Mouse (Mus musculus) mouse embryonic stem cell (cell line): ENCODE results near the gene Atp6v1g1.

Source experiments
- in situ Hi-C, 2 experiments: fragments of 300-500 bp; cut with MboI; formaldehyde crosslinking; loops; 1 replicate in 1 of 2; 3 replicates in 1 of 2; pipeline ENCODE4 v1.14.3; 2019 to 2020; ENCODE audit warnings: low sequenced_read_pairs in 2 of 2, low pct_unique_long_range_greater_than_20kb in 1 of 2, mixed read lengths in 1 of 2; ENCODE audit not compliant: unreplicated experiment in 1 of 2

Atp6v1g1 gene

DNA sequence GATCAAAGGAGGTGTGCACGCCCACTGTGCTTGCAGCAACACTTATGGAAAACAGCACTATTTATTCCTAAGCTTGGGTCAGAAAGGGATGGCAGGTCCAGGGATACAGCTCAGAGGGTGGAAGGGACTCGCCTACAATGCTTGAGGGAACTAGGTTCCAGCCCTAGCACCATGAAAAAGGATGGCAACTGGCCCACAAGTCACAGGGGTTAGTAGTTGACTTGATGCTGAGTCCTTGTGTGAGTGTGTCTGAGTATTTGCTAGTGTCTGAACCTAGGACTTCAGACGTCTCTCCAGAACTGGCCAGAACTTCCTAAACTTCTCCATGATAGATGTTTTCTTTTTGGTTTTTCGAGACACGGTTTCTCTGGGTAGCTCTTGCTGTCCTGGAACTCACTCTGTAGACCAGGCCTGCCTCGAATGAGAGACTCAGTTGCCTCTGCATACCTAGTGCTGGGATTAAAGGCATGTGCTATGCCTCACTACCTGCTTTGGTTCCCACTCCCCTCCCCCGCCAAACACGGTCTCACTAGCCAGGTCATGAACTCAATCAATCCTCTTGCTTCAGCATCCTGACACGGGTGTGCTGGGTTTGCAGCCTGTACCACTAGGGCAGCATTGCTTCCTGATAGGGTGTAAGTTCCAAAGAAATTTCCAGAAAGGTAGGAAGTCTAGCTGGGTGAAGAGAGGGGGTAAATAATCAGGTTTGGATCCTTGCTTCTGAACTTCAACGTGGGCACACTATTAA is 652 bp upstream of the Atp6v1g1 start:
- in situ Hi-C loops, result no loop called here

- in situ Hi-C loops, result no loop called here
Observed at GRCm38 (mm10) chr4:63545231-63545958, 823 bp downstream of the Atp6v1g1 start.

DNA sequence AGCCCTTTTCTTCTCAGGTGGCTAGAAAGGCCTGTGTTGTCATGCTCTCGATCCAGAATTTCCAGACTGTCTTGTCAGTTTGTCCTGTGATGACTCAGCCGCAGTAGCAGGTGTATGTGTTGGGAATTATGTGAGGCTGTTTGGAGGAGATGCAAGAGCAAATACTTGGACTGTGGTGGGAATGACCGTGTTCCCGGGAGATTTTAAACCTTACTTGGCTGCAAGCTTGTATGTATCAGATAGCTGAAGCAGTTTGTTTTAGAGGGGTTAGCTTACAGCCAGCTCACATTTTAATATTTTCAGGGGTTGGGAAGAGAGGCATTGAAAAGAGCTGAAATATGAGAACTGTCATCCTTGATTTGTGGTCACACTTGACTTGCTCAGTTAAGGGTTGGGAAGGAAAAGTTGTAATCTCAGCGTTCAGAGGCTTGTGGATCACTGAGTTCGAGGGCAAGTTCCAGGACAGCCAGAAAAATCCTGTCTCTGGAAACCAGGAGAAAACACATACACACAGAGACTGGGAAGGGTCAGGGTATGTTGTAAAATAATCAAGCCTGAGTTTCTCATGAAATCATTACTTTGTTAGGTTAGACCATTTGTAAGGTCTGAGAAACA is 2.0 kb downstream of the Atp6v1g1 start:
- in situ Hi-C loops, result no loop called here

GRCm38 (mm10) chr4:63547799-63548198 is 3.2 kb downstream of the Atp6v1g1 start:
- in situ Hi-C loops, result no loop called here

DNA sequence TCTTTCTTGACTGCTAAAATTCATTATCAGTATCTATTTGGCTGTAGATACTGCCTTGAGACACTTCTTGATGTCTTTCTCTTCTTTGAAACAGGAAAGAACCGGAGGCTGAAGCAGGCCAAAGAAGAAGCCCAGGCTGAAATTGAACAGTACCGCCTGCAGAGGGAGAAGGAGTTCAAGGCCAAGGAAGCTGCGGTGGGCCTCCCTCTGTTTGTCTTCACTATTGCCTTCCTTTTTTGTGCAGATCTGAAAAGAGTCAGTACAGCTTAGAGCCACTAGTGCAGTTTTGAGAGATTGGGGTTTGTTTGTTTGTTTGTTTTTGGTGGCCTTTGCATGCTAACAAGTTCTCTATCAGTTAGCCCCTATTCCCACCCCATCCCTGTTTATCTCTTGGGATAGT is 3.9 kb downstream of the Atp6v1g1 start:
- in situ Hi-C loops, result no loop called here

GRCm38 (mm10) chr4:63550908-63551307 is 6.3 kb downstream of the Atp6v1g1 start:
- in situ Hi-C loops, result no loop called here

DNA sequence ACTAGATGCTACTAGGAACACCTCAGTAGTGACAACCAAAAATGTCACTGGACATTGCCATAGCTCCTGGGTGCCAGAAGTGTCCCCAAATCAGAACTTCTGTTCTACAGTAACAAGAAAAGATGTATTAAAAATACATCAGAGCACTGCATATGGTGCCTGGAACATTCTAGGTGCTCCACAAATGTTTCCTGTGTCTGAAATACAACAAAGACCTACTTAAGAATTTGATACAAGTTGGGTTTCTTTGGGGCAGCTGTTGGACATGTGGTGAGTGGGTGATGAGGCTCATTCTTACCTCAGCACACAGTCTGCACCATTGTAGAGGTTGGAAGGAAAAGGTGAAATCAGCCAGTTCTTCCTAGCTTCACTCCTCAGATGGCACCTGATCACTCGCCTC is 8.3 kb downstream of the Atp6v1g1 start:
- in situ Hi-C loops, result no loop called here

DNA sequence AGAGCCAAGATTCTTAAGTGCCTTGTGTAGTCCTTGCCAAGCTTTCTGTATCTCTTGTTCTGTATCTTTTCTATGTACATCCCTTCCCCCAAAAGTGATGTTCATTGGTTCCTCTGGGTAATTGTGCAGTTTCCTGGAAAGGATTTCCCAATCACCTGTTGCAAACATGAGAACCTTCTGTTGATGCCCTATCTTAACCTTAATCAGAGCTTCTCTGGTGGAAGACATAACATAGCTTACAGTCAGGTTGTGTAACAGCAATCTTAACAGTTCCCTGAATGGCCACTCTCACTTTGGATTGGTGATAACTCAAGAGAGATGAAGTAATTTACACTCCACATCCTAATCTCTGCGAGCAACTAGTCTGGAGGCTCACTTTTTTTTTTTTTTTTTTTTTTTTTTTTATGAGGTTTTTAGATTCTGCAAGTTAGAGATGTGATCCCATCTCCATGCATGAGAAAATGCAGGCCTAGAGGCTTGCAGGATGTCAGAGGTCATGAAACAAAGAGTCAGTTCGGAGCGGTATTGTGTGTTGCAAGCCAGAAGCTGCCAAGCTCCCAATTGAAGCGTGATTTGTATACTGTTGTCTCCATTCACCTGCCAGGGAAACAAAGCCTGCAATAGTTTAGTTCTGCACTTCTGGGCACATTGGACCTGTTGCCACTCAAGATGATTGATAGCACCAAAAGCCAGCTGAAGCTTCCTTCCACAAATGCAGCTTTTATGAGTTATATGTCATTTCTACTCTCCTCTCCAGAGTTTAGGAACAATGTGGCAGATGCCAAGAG is 9.4 kb downstream of the Atp6v1g1 start:
- in situ Hi-C loops, result no loop called here

DNA sequence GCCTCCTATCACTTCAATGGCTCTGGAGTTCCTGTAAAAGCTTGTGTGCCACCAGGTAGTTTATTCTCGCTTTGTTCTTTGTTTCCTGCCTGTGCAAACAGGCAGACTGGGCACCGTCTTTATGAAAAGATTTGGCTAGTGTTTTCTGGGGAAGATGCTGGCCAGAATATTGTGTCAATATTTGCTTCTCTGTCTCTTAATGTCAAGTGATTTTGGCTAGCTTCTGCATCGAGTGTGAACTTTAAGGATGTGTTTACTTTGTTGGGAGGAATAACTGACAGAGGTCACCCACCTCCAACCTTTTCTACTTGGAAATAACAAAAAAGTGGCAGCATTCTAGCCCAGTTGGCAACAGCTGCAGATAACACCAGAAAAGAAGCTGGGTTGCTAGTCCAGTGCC is 10.0 kb downstream of the Atp6v1g1 start:
- in situ Hi-C loops, result no loop called here

DNA sequence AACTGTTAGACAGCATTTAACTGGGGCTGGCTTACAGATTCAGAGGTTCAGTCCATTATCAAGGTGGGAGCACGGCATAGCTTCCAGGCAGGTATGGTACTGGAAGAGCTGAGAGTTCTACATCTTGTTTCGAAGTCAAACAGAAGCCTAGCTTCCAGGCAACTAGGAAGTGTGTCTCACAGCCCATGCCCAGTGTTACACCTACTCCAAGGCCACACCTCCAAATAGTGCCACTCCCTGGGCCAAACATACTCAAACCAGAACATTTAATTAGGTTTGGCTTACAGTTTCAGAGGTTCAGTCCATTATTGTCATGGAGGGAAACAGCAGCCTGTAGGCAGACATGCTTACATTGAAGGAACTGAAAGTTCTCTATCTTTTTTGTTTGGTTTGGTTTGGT is 10.5 kb downstream of the Atp6v1g1 start:
- in situ Hi-C loops, result no loop called here

DNA sequence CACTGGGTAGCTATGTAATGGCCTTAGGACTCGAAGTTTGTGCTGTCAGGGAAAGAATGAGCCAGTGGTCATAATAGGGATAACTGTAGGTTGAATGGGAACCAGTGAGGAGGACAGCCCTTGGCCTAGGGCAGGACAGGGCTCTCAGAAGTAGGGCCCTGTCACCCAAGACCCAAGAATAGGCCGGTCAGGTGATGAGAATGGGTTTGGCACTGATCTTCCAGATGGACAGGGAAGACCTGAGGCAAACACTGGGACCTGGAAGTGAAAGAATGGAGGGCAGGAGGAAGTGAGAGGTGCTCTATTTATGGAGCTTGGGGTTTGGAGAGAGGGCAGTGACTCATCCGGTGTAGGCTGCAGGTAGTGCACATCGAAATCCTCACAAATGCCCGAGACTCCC is 12.1 kb downstream of the Atp6v1g1 start:
- in situ Hi-C loops, result no loop called here

DNA sequence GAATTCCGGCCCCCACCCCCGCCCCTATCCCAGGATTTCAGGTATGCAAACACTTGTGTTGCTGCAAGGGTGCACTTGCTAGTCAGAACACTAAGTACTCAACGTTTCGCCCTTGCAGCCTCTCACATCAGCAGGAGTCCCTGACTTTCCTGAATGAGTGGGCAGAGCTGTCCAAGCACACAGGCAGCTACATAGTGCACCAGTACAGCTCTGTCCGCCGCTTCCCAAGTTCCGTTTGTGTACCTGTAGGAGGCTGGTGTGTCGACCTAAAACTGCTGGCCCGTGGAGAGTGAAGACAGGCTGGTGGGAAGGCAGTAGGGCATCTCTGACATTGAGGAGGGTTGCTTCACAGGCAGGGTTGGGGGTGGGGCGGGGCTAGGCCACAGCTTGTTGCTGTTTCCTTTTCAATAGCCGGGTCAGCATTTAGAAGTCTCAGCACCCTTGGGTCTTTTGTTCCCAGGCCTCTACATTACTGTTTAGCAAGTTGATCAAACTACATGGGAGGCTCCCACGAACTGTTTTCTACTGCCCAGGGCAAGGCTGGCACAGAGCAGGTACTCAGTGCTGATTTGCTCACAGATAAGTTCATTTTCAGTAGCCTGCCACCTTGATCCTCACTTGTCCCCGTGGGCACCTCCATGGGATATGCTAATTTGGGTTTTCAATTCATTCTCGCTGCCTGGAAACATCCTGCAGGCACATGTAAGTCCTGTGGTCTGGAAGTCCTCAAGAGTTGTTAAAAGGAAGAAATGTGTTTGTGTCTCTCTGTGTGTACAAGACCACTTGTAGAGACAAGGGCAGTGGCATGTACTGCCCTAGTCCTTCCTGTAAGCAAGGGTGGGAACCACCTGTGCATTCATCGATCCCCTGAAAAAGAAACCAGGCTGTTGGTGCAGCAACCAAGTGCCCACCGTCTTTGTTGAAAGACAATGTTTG is 12.8 kb downstream of the Atp6v1g1 start:
- in situ Hi-C loops, result no loop called here

DNA sequence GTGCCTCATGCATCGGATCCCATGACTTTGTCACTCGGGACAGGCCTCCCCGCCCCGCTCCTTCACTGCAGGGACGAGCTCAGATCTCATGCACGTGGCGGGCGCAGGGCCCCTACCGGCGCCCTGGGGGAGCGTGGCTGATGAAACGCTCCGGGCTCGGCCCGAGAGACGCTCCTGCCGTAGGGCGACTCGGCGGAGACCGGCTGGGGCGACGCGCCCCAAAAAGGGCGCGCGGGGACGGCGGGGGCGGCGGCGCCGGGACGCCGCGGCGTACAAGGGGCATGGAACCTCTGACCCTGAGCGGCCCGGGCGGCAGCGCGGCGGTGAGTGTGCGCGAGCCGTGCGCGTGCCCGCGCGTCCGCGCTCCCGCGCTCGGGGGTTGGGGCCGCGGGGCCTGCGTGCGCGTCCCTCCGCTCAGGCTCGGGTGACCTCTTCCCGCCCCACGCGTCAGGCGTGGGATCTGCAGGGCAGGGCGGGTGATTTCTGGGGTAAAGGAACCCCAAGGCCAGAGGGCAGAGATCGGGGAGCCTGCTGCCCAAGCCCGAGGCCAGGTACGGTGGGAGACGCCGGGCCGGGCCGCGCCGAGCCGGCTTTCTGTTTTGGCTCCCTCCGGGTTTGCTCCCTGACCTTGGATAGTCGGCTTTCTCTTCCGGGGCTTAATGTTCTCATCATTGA is 14.0 kb downstream of the Atp6v1g1 start, which contains the start of gene Tmem268:
Gene Tmem268, plus strand, starts transcription at position 375 of the 675 bp plus-strand sequence.
- in situ Hi-C loops, result no loop called here

GRCm38 (mm10) chr4:63559127-63559697 is 14.6 kb downstream of the Atp6v1g1 start:
- in situ Hi-C loops, result no loop called here

GRCm38 (mm10) chr4:63560079-63560478 is 15.5 kb downstream of the Atp6v1g1 start:
- in situ Hi-C loops, result no loop called here

- in situ Hi-C loops, result no loop called here
Observed at GRCm38 (mm10) chr4:63561861-63562675, 17.5 kb downstream of the Atp6v1g1 start.
